Mouse (Mus musculus) thymus, postnatal 36 days (tissue): ENCODE results near the gene Slc25a21.

Experiments
- DNase-seq, 2 experiments: peaks; one replicate each; pipeline ENCODE4 v3.0.0; 2022; ENCODE audit warnings: mixed read lengths in 2 of 2

The Slc25a21 gene

GRCm38 (mm10) chr12:56873204-56873603 lies 324.1 kb downstream of the Slc25a21 start:
- DNase-seq, result no peak

GRCm38 (mm10) chr12:56870569-56870968 lies 326.7 kb downstream of the Slc25a21 start:
- DNase-seq, result no peak

GRCm38 (mm10) chr12:56863873-56864562 lies 333.3 kb downstream of the Slc25a21 start:
- DNase-seq, result no peak

- no peak for DNase-seq
Measured at GRCm38 (mm10) chr12:56852679-56853078, 344.6 kb downstream of the Slc25a21 start.

GRCm38 (mm10) chr12:56851464-56851863 lies 345.8 kb downstream of the Slc25a21 start:
- DNase-seq, result no peak

- no peak for DNase-seq
Measured at GRCm38 (mm10) chr12:56829945-56830344, 367.3 kb downstream of the Slc25a21 start.

- no peak for DNase-seq
Measured at GRCm38 (mm10) chr12:56829455-56829883, 367.8 kb downstream of the Slc25a21 start.

- no peak for DNase-seq
Measured at GRCm38 (mm10) chr12:56827808-56828384, 369.4 kb downstream of the Slc25a21 start.

- DNase-seq, result no peak
Measured at GRCm38 (mm10) chr12:56824688-56825087, 372.6 kb downstream of the Slc25a21 start.

GRCm38 (mm10) chr12:56822122-56822521 lies 375.1 kb downstream of the Slc25a21 start:
- DNase-seq, result no peak

GRCm38 (mm10) chr12:56820604-56821003 lies 376.7 kb downstream of the Slc25a21 start:
- no peak for DNase-seq

GRCm38 (mm10) chr12:56807483-56807882 lies 389.8 kb downstream of the Slc25a21 start:
- no peak for DNase-seq

- no peak for DNase-seq
Measured at GRCm38 (mm10) chr12:56807078-56807477, 390.2 kb downstream of the Slc25a21 start.

- DNase-seq, result no peak
Measured at GRCm38 (mm10) chr12:56804487-56804886, 392.8 kb downstream of the Slc25a21 start.

- DNase-seq, result no peak
Measured at GRCm38 (mm10) chr12:56798641-56799415, 398.4 kb downstream of the Slc25a21 start.

- DNase-seq, result no peak
Measured at GRCm38 (mm10) chr12:56789236-56789635, 408.0 kb downstream of the Slc25a21 start.

- no peak for DNase-seq
Measured at GRCm38 (mm10) chr12:56785250-56785649, 412.0 kb downstream of the Slc25a21 start.

- no peak for DNase-seq
Measured at GRCm38 (mm10) chr12:56781196-56781595, 416.1 kb downstream of the Slc25a21 start.

GRCm38 (mm10) chr12:56779621-56780020 lies 417.7 kb downstream of the Slc25a21 start:
- no peak for DNase-seq

- no peak for DNase-seq
Measured at GRCm38 (mm10) chr12:56773941-56774340, 423.3 kb downstream of the Slc25a21 start.

GRCm38 (mm10) chr12:56769421-56769820 lies 427.9 kb downstream of the Slc25a21 start:
- DNase-seq, result no peak

GRCm38 (mm10) chr12:56767474-56767873 lies 429.8 kb downstream of the Slc25a21 start:
- no peak for DNase-seq

GRCm38 (mm10) chr12:56737104-56737503 lies 460.2 kb downstream of the Slc25a21 start:
- no peak for DNase-seq

GRCm38 (mm10) chr12:56727631-56728030 lies 469.6 kb downstream of the Slc25a21 start:
- DNase-seq, result no peak
